Mouse (Mus musculus): ENCODE measurements around the gene Frmd3.
"Not testable (repeated sequence)": the region's sequence is repeated elsewhere in the genome, so short reads cannot be mapped to it uniquely, and the experiment has no call there.

Gene Frmd3

DNA sequence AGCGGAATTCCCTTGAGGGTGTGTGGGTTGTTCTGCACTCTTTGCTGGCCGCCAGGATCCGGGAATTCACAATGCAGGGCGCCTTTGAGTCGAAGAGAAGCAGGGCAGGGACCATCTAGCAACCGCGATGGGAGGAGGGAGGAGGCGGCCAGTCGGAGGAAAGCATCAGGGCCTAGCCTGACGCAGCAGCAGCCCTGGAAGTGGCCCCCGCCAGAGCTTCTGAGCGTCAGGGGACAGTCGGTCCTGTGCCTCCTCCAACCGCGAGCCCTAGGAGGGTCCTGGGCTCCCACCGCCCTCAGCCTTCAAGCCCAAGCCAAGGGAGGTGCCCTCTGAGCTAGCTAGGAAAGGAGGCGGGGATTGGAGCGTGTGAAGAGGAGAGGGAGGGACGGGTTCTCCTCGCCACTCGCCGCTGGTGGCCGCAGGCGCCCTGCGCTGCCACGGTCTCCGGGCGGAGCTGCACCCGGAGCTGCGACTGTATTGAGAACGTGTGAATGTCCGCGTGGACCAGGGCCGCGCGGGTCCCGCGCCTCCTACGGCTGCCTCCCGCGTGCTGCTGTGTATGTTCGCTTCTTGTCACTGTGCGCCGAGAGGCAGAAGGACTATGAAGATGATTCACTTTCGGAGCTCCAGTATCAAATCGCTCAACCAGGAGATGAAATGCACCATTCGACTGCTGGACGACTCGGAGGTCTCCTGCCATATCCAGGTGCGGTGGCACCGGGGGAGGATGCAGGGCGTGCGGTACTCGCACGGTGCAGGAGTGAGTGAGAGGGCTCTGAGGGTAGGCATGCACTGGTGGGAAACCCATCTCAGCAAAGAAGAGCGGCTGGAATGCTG, at the start of gene Frmd3:
Gene Frmd3 (plus strand): TSS at position 232 of the 837 bp plus-strand sequence.
- peak; percentile 16 for DNase-seq

DNA sequence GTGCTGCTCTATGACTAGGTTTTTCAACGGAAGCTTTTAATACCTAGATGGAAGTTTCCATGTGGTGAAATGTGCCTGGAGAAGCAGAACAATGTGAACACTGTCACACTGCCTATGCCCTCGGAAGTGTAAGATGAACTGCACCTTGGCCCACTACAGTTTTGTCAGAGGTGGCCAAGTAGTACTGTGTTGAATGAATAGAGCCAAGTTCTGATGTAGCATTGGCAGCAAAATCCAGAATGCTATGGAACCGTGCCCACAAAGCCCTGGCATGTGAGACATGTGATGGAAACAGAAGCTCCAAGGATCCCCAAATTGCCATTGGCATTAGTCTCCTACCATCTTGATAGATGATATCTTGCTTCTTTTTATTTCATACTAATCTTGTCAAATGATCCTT, 32.8 kb upstream of the Frmd3 start:
- DNase-seq = no peak

DNA sequence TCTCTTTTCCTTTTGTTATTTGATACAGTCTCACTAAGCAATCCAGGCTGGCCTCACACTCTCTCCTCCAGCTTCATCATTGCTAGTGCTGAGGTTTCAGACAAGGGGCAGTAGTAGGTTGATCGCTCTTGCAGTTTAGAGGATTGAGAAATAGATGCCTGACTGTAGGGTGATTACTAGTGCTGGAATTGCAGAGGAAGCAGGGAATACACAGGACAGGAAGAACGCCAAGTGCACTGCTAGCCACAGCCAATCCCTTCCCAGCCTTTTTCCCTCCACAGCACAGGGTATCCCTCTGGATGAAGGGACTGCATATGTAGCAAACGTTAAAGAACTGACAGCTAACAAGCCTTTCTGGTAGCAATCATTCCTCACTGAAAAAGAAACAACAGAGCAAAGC, 965 bp upstream of the Frmd3 start:
- DNase-seq = no peak

DNA sequence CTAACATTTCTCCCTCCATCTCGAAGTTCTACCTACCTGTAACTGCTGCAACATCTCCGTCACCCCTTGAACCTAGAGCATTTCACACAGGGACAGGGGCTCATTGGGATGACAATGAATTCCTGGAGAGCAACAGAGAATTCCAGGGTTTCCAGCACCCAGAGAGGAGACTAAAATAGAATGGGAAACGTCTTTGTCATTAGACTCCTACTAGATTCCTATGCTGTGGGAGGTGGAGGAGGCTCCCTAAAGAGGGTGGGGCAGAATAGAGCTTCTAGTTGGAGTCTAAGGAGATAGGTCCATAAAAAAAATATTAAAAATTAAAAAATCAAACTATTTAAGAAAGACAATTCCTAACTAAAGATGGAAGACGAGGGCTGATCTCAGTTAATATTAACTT, 542 bp upstream of the Frmd3 start:
- no peak for DNase-seq

DNA sequence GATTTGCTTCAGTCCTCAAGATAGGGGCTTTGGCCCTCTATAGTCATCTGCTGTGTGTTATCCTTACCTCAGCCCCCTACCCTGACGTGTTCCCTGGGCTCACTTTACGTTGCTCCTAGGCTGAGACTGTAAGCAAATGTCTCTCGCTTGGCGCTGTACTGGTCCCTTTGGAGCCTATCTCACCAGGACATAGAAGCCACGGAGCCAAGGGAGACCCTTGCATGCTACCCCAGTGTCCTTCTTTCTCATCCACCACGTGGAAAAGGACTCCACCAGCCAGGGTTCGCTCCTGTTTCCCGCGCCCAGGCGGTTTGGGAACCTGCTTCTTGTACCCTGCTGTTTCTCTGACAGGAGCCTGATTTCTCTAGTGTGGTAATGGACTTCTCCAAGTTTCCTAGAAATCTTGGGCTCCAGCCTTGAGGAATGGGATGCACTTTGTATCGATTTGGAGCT, 832 bp downstream of the Frmd3 start:
- DNase-seq = no peak

DNA sequence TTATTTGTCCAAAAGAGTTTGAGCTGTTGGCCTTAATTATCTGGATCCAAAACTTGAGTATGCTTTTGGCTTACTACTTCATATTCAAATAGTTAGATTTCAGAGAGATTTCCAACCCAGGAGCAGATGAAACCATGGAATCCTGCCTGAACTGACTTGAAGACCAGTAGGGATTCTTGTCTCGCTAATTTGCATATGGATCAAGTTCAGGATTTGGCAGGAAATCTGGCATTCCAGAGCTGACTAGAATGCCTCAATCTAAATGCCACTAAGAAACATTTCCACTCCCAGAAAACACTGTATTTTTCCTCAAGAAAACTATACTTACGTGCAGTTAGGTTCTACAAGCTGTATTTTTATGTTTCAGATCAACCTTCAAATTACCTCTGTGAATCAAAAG, 6.8 kb downstream of the Frmd3 start:
- DNase-seq = no peak

DNA sequence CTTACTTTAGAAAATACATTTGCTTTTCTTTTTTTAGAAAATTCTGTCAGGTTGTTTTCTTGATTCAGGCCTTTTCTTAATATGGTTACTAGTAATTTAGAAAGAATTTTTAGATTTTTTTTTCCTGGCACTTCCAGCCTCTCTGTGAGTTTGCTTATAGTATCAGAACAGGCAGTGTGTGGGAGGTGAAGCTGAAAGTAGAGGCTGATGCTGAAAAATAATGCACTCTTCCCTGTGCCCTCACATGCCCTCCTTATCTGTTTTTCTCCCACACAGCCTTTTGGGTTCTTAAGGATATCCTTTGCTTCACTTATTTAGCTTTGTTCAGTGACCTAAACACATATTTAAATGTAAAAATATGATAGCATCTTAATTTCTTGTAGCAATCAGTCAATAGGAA, 30.0 kb downstream of the Frmd3 start:
- no peak for DNase-seq

DNA sequence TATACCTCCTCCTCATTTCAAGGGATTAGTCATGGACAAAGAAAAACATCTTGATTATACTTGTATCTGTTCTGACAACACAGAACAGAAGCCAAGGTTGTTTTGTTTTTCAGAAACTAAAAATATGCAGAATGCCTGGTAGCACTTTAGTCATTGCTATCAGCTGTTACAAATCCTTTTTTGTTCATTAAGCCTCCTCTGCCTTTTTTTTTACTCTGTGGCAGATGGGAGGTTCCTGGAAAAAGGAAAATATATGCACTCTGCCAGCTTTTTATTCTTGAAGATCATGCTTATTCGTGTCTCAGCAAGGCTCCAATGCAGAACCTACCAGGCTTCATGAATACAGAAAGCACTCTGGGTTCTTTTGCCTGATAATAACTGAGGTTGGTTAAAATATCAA, 38.5 kb downstream of the Frmd3 start:
- no peak for DNase-seq

DNA sequence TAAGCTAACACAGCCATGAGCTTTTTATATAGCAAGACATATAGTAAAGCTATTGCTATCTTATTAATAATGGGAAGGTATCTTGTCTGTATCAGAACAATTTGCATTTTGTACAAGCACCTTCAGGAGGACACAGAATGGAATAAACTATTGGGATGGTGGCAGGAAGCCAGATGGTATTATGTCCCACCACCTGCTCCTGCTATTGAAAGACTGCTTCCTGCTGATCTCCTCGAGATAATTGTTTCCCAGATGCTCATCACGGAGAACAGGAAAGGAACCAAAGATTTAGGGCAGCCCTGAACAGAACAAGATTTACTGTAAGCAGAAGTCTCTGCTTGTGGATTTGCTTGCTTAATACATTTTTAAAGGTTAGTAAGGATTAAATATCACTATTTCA, 63.5 kb downstream of the Frmd3 start:
- DNase-seq = no peak

DNA sequence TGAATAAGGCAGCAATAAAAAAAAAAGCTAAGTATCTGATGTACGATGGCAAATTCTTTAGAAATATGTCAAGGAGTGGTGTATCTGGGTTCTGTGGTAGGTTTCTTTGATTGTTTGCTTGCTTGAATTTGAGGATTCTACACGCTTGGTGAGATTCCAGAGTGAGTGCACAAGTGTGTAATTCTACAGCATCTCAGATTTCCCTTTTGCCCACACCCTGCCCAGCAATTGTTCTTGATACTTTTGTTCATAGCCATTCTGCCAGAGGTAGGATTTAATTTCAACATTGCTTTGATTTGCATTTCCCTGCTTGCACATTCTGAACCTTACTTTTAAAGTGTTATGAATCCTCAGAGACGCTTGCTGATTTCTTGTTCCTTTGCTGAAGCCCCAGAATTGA, 97.6 kb downstream of the Frmd3 start:
- no peak for DNase-seq

DNA sequence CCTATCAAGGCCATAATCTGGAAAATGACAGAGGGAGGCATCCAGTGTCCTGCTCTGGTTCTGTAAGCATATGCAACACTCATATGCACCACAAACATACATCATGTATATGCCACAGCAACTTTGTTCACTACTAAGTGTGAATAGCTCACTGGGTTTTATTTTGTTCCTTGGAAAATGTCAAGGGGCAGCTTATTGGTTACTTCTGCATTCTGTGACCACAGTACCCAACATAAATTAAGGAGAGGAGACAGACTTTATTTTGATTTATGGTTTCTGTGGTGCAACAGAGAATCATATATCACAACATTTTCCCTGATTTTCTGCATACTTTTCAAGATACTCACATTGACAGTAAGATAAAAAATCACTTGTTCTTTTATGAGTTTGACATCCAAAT, 178.3 kb downstream of the Frmd3 start:
- DNase-seq = no peak

DNA sequence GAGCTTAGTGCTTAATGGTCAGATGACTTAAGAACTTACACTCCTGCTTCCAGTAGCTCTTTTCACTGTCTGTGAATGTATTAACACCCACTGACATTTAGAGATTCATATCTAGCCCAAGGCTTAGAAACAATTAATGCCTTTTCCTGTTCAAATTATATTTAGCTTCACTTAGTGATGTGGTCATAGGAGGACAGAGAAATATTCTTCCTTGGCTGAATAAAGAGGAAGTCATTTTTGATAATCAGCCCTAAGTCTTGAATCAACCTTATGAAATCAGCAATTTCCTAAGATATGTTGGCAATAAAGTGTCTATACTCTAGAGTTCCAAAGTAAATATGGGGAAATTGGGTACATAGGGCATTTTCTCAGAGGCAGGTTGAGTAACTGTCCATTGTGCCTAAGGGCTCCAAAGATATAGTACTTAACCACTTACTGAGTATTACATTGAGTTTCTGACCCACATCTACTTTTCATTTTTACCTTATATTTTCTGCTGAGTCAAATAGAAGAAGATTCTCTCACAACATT, 188.1 kb downstream of the Frmd3 start:
- DNase-seq = no peak

DNA sequence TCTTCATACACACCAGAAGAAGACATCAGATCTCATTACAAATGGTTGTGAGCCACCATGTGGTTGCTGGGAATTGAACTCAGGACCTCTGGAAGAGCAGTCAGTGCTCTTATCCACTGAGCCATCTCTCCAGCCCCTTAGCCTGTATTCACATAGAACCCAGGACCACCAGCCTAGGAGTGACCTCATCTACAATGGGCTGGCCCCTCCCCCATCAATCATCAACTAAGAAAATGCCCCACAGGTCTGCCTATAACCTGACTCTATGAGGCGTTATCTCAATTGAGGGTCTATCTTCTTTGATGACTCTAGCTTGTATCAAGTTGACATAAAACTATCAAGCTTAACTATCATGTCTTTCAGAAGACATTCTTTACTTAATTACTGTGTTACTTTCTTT, 208.5 kb downstream of the Frmd3 start:
- not testable (repeated sequence) for DNase-seq

DNA sequence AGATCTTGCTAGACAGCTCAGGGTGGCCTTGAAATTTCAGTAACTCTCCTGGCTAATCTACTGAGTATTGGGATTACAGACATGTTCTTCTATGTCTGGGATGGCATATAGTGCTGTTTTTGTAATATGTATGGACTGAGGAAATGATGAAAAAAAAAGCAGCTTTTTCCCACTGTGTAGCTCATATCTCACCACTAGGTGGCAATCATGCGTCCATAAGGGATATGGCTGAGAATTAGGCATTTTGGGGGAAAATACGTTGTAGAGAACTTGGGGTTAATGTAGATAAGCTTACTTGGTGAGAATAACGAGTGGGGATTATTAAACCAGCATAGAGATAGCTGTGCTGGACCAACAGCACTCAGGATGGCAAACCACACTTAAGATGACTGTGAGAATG, 209.1 kb downstream of the Frmd3 start:
- peak; percentile 30 for DNase-seq

DNA sequence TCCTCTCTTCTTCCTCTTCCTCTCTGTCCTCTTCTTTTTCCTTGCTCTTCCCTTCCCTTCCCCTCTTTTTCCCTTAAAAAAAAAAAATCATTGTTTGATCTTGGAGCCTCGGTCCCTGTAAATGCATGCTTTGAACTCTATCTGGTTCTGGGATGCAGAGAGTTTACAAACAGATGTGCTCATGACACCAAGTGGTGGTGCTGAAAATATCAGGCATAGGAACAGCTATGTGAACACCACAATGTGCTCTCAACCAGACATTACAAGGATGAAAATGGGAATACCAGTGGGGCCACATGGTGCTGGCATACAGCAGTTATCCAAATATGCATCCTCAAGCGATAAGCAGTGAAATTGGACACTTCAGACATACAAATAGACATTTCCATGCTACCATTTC, 211.0 kb downstream of the Frmd3 start:
- DNase-seq = no peak

DNA sequence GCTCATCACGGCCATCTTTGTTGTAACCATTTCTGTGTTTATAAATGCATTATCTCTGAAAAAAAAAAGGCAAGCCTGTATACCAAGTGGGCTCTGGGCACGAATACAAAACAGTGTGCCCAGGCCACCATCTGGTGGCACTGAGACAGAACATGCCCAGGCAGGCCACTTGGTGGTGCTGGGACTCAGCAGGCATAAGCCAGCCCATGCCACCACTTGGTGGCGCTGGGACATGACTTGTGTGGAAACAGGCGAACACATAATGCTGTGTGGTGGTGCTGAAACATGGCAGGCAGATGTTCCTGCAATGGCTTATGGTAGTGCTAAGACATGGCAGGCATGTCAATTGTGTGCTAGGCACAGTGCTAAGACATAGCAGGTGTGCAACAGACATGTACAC, 217.8 kb downstream of the Frmd3 start:
- peak; percentile 63 for DNase-seq

DNA sequence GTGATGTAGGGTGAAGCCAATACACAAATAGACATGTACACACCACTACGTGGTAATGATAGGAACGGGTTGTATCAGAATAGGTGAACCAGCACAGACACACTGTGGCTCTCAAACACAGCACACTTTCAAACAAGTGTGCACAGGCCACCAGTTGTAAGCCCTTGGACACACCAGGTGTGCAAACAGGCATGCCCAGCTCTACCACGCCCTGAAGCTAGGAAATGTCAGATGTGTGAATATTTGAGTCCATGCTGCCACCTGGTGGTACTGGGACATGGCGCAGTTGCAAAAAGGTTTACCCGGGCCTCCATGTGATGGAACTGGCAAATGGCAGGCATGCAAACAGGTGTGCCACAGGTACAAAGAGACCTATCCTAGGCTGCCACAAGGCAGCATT, 218.2 kb downstream of the Frmd3 start:
- peak; percentile 72 for DNase-seq

DNA sequence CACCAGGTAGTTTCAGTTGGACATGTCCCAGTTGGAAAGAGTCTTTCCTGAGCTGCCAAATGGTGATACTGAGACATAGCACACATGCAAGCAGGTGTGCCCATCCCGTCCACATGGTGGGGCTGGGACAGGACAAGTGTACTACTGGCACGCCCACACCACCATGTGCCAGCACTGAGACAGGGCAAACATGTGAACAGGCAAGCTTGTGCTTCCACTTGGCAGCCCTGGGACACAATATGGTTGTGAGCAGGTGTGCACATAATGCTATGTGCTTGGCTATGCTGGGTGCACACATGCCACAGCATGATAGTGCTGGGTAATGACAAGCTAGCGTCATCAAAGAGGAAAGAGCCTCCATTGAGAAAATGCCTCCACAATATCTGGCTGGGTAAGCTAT, 220.3 kb downstream of the Frmd3 start:
- DNase-seq = no peak

DNA sequence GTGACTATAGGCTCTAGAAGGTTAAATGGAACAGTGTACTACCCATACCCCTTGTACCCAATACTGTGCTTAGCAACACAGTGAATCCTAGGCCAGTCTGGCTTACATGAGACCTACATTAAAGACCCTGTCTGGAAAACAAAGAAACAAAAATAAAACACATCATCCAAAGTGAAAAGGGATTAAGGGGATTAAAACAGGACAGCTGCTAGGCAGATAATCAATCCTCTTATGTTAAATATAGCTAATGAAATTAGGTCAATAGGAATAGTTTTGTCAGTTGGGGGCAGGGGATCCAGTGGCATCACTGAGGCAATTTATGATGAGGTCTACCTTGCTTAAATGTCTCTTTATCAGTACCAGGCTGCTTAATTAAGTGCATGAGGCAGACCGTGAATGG, 228.9 kb downstream of the Frmd3 start, which contains the start of gene Kdm4c:
Gene Kdm4c (plus strand): TSS at position 322 of the 400 bp plus-strand sequence.
- DNase-seq = no peak
